Mouse (Mus musculus): ENCODE measurements around the gene Nmi. TPM values are rescaled to one million over a fixed set of nuclear protein-coding genes. Genes with fewer than 3 reads are reported as not detected.

Gene Nmi
- polyA plus RNA-seq, 1 experiment from 2014 or later: 44.5 TPM

DNA sequence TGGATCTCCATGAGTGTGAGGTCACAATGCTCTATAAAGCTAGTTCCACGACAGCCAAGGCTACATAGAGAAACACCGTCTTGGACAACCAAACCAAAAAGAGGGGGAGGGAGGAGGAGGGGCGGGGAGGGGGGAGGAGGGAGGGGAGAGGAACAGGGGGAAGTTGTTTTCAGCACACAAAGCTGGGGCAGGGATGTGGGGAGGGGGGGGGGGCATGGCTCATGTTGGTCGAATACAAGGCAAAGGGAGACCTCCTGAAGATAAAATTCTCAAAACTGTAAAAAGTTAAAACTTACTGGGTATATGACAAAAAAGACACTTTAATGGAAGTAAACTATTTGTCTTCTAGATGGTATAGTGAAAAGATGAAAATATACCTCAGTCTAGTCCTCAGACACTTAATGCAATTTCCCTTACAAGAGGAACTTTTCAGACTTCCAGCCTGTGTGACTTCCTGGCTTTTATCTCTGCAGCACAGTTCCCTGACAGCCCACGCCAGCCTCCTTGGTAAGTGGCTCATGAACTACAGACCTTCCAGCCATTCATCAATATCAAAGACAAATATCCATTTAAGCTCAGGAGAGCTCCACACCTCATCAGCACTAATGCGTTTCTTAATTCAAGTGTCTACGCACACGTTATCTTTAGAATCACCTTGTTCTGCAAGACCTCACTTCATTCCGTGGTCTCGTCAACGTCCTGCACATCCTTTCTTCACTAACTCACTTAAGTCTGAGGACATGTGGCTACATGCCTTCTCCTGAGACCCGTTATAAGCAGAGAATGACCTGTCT is 39.8 kb downstream of the Nmi start:
- Histone ChIP-seq H3K4me3 (ENCODE audit: inconsistent target) (peak overlapping the region; percentile 78), H3K79me2 (ENCODE audit: inconsistent target) (peaks cover 33% of the 10 kb centered on the region), H3K36me3 (ENCODE audit: inconsistent target) (peaks cover 16% of the 10 kb centered on the region), H3K27ac (peak overlapping the region; percentile 65)
- WGBS (ENCODE audit: missing documents): 7% methylated on average over 11 of the region's 12 CpGs

- WGBS (ENCODE audit: missing documents): 62% methylated on average over 7 of the region's 7 CpGs
- peaks cover 32% of the 10 kb centered on the region for H3K36me3 ChIP-seq (ENCODE audit: inconsistent target)
Measured at GRCm38 (mm10) chr2:51931241-51931640, 42.1 kb downstream of the Nmi start.

GRCm38 (mm10) chr2:51914944-51915680 is 58.2 kb downstream of the Nmi start:
- Histone ChIP-seq H3K27ac (no peak overlapping the region), H3K79me2 (ENCODE audit: inconsistent target) (no peaks in the 10 kb centered on the region), H3K36me3 (ENCODE audit: inconsistent target) (no peaks in the 10 kb centered on the region), H3K4me3 (ENCODE audit: inconsistent target) (no peak overlapping the region)
- WGBS (ENCODE audit: missing documents): 25% methylated on average over 5 of the region's 5 CpGs

More at GRCm38 (mm10) chr2:51931241-51931640, 42.1 kb downstream of the Nmi start:
- H3K27ac ChIP-seq: no peak overlapping the region
- H3K79me2 ChIP-seq (ENCODE audit: inconsistent target): peaks cover 37% of the 10 kb centered on the region
- no peak overlapping the region for H3K4me3 ChIP-seq (ENCODE audit: inconsistent target)

GRCm38 (mm10) chr2:51914532-51914931 is 58.8 kb downstream of the Nmi start:
- H3K79me2 ChIP-seq (ENCODE audit: inconsistent target): no peaks in the 10 kb centered on the region
- WGBS (ENCODE audit: missing documents): 61% methylated on average over 7 of the region's 7 CpGs
- H3K36me3 ChIP-seq (ENCODE audit: inconsistent target): no peaks in the 10 kb centered on the region
- no peak overlapping the region for H3K4me3 ChIP-seq (ENCODE audit: inconsistent target)
- H3K27ac ChIP-seq: no peak overlapping the region

- Histone ChIP-seq H3K4me3 (ENCODE audit: inconsistent target) (no peak overlapping the region), H3K36me3 (ENCODE audit: inconsistent target) (no peaks in the 10 kb centered on the region), H3K79me2 (ENCODE audit: inconsistent target) (no peaks in the 10 kb centered on the region), H3K27ac (no peak overlapping the region)
- WGBS (ENCODE audit: missing documents): 81% methylated on average over 6 of the region's 6 CpGs
Measured at GRCm38 (mm10) chr2:51912740-51913139, 60.6 kb downstream of the Nmi start.

DNA sequence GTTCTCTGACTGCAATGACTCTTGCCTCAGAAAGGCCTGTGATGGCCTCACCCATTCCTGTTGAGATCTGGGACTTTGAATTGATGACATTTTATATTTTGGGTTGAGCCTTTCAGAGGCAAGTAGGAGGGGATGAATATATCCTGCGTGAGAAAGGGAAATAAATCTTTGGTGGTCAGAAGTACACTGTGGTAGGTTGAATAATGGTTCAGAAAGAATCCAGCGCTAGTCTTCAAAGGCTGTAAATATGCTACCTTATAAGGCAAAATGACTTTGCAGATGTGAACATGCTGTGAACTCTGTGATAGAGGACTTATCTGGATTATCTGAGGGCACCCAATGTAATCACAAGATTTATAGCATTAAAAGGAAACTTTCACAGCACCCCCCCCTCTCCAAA is 61.4 kb downstream of the Nmi start:
- WGBS (ENCODE audit: missing documents): 6% methylated on average over 2 of the region's 2 CpGs
- Histone ChIP-seq H3K27ac (no peak overlapping the region), H3K79me2 (ENCODE audit: inconsistent target) (no peaks in the 10 kb centered on the region), H3K36me3 (ENCODE audit: inconsistent target) (no peaks in the 10 kb centered on the region), H3K4me3 (ENCODE audit: inconsistent target) (no peak overlapping the region)

DNA sequence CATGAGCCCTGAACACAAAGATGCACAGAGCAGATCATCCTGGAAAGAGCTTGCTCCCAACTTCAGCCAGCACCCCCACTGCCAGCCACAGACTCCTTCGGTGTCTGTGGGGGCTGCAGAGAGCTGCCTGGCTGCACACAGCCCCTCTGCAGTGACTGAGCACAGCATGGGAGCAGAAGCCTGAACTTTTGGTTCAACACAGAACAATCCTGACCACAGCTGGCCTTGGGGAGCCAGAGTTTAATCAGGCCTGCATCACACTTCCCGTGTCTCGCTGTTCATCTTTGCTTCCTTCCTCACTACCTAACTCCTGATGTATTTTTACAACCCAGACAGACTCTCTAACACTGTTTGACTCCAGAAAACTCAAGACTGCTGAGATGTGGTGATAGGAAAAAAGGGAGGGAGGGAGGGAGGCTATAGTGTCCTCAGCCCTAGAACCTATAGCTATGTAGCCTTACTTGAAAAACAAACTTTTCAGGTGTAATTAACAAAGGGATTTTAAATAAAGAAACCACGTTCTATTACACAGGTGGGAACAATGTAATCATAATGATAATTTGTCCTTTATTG is 65.7 kb downstream of the Nmi start:
- WGBS (ENCODE audit: missing documents): 8% methylated on average over 3 of the region's 4 CpGs
- Histone ChIP-seq H3K79me2 (ENCODE audit: inconsistent target) (no peaks in the 10 kb centered on the region), H3K36me3 (ENCODE audit: inconsistent target) (no peaks in the 10 kb centered on the region), H3K4me3 (ENCODE audit: inconsistent target) (no peak overlapping the region), H3K27ac (no peak overlapping the region)

GRCm38 (mm10) chr2:51905637-51906036 is 67.7 kb downstream of the Nmi start:
- no peaks in the 10 kb centered on the region for H3K79me2 ChIP-seq (ENCODE audit: inconsistent target)
- no peak overlapping the region for H3K4me3 ChIP-seq (ENCODE audit: inconsistent target)
- WGBS (ENCODE audit: missing documents): 96% methylated on average over 8 of the region's 8 CpGs
- no peak overlapping the region for H3K27ac ChIP-seq
- no peaks in the 10 kb centered on the region for H3K36me3 ChIP-seq (ENCODE audit: inconsistent target)

Other genes starting within 250 kb of the Nmi start
- 19.9 to 30.6 TPM (median 22.3 TPM) in 3 replicates for gene Rbm43, start 38.3 kb downstream of the Nmi start, polyA plus RNA-seq (2018)
- not detected in 3 replicates for gene Tnfaip6, start 64.5 kb upstream of the Nmi start, polyA plus RNA-seq (2018)
- 6.4 to 17.4 TPM (median 9.3 TPM) in 3 replicates for gene Rif1, start 99.3 kb upstream of the Nmi start, polyA plus RNA-seq (2018)